Mouse (Mus musculus) kidney, postnatal 14 days (tissue): Measurements from ENCODE around the gene Olfr237-ps1.
"Not testable (repeated sequence)": the region's sequence is repeated elsewhere in the genome, so short reads cannot be mapped to it uniquely, and the experiment has no call there.

Experiments used
- DNase-seq: peaks from one replicate; pipeline ENCODE4 v3.0.0; 2022; ENCODE audit warnings: mixed read lengths

Gene Olfr237-ps1

GRCm38 (mm10) chr6:43146267-43146666 lies at the start of gene Olfr237-ps1:
TSS of gene Olfr237-ps1 (plus strand) at chr6:43146567.
- not testable (repeated sequence) for DNase-seq

- DNase-seq, result not testable (repeated sequence)
Measured at GRCm38 (mm10) chr6:43106069-43106468, 40.3 kb upstream of the Olfr237-ps1 start, which contains the start of gene Olfr441. TSS of gene Olfr441 (plus strand) at chr6:43106369.

GRCm38 (mm10) chr6:43159502-43159901 lies 13.1 kb downstream of the Olfr237-ps1 start:
- DNase-seq, result no peak

GRCm38 (mm10) chr6:43162982-43163381 lies 16.6 kb downstream of the Olfr237-ps1 start, which contains the start of gene Olfr437:
TSS of gene Olfr437 (plus strand) at chr6:43163282.
- DNase-seq, result no peak

GRCm38 (mm10) chr6:43167246-43167645 lies 20.9 kb downstream of the Olfr237-ps1 start:
- no peak for DNase-seq

- DNase-seq, result no peak
Measured at GRCm38 (mm10) chr6:43171840-43172239, 25.5 kb downstream of the Olfr237-ps1 start, which contains the start of gene Olfr13. TSS of gene Olfr13 (plus strand) at chr6:43172140.

GRCm38 (mm10) chr6:43178129-43178528 lies 31.8 kb downstream of the Olfr237-ps1 start:
- no peak for DNase-seq

- no peak for DNase-seq
Measured at GRCm38 (mm10) chr6:43178584-43179501, 32.5 kb downstream of the Olfr237-ps1 start.

GRCm38 (mm10) chr6:43190986-43191385 lies 44.6 kb downstream of the Olfr237-ps1 start:
- DNase-seq, result no peak

- DNase-seq, result no peak
Measured at GRCm38 (mm10) chr6:43196781-43197180, 50.4 kb downstream of the Olfr237-ps1 start, which contains the start of gene Olfr435. TSS of gene Olfr435 (plus strand) at chr6:43197146.

- DNase-seq, result no peak
Measured at GRCm38 (mm10) chr6:43198094-43198493, 51.7 kb downstream of the Olfr237-ps1 start.

- DNase-seq, result no peak
Measured at GRCm38 (mm10) chr6:43202786-43203185, 56.4 kb downstream of the Olfr237-ps1 start.

GRCm38 (mm10) chr6:43205355-43205754 lies 59.0 kb downstream of the Olfr237-ps1 start:
- no peak for DNase-seq
